Mouse (Mus musculus) NIH3T3 (cell line): ENCODE measurements around the gene Ppp2r1b.

Experiments used
- DNase-seq: peaks from one replicate; pipeline ENCODE4 v3.0.0-alpha.2; 2012; ENCODE audit warnings: low read depth

The Ppp2r1b gene

GRCm38 (mm10) chr9:50868182-50868581 is 23.1 kb downstream of the Ppp2r1b start:
- DNase-seq, result no peak

- DNase-seq, result no peak
Observed at GRCm38 (mm10) chr9:50873210-50873609, 28.1 kb downstream of the Ppp2r1b start.

GRCm38 (mm10) chr9:50874031-50874430 is 28.9 kb downstream of the Ppp2r1b start:
- no peak for DNase-seq

- DNase-seq, result no peak
Observed at GRCm38 (mm10) chr9:50875470-50875869, 30.4 kb downstream of the Ppp2r1b start.

- no peak for DNase-seq
Observed at GRCm38 (mm10) chr9:50876287-50876686, 31.2 kb downstream of the Ppp2r1b start.

GRCm38 (mm10) chr9:50877431-50877830 is 32.3 kb downstream of the Ppp2r1b start:
- DNase-seq, result no peak

- DNase-seq, result no peak
Observed at GRCm38 (mm10) chr9:50882183-50882582, 37.1 kb downstream of the Ppp2r1b start.

- no peak for DNase-seq
Observed at GRCm38 (mm10) chr9:50884093-50884492, 39.0 kb downstream of the Ppp2r1b start.

GRCm38 (mm10) chr9:50884741-50885599 is 39.9 kb downstream of the Ppp2r1b start:
- peak; percentile 79 for DNase-seq

GRCm38 (mm10) chr9:50885600-50885987 is 40.5 kb downstream of the Ppp2r1b start:
- DNase-seq, result peak; percentile 29

GRCm38 (mm10) chr9:50886870-50887269 is 41.8 kb downstream of the Ppp2r1b start:
- no peak for DNase-seq

- peak; percentile 85 for DNase-seq
Observed at GRCm38 (mm10) chr9:50887351-50887750, 42.2 kb downstream of the Ppp2r1b start.

- DNase-seq, result no peak
Observed at GRCm38 (mm10) chr9:50889211-50889610, 44.1 kb downstream of the Ppp2r1b start.

GRCm38 (mm10) chr9:50889964-50890363 is 44.9 kb downstream of the Ppp2r1b start:
- DNase-seq, result no peak

GRCm38 (mm10) chr9:50890494-50891090 is 45.5 kb downstream of the Ppp2r1b start:
- DNase-seq, result no peak

GRCm38 (mm10) chr9:50893665-50894064 is 48.6 kb downstream of the Ppp2r1b start:
- peak; percentile 87 for DNase-seq

GRCm38 (mm10) chr9:50900026-50900920 is 55.2 kb downstream of the Ppp2r1b start:
- DNase-seq, result peak; percentile 89

- no peak for DNase-seq
Observed at GRCm38 (mm10) chr9:50904196-50904847, 59.2 kb downstream of the Ppp2r1b start.

GRCm38 (mm10) chr9:50905321-50905720 is 60.2 kb downstream of the Ppp2r1b start:
- no peak for DNase-seq

GRCm38 (mm10) chr9:50911861-50912515 is 66.9 kb downstream of the Ppp2r1b start:
- DNase-seq, result no peak

- DNase-seq, result no peak
Observed at GRCm38 (mm10) chr9:50918131-50918530, 73.0 kb downstream of the Ppp2r1b start.
